Mouse (Mus musculus) erythroblast, embryonic 14.5 days (primary cell): ENCODE data around the gene Nfe2l1.

Source experiments
- GATA1 ChIP-seq: IDR thresholded peaks from 2 replicates; pipeline ENCODE4 v1.6.1; 2012; ENCODE audit warnings: low read length, inconsistent platforms, mixed read lengths
- TAL1 ChIP-seq: IDR thresholded peaks from 3 replicates; pipeline ENCODE4 v1.6.1; 2012; ENCODE audit warnings: low read length, inconsistent platforms, mixed read lengths

- TF ChIP-seq GATA1 (no peak), TAL1 (no peak)
Observed at GRCm38 (mm10) chr11:96815895-96816294, 13.9 kb downstream of the Nfe2l1 start.
